Mouse (Mus musculus): ENCODE data around the gene Trim63.
"Not testable (repeated sequence)": the region's sequence is repeated elsewhere in the genome, so short reads cannot be mapped to it uniquely, and the experiment has no call there.

The Trim63 gene

DNA sequence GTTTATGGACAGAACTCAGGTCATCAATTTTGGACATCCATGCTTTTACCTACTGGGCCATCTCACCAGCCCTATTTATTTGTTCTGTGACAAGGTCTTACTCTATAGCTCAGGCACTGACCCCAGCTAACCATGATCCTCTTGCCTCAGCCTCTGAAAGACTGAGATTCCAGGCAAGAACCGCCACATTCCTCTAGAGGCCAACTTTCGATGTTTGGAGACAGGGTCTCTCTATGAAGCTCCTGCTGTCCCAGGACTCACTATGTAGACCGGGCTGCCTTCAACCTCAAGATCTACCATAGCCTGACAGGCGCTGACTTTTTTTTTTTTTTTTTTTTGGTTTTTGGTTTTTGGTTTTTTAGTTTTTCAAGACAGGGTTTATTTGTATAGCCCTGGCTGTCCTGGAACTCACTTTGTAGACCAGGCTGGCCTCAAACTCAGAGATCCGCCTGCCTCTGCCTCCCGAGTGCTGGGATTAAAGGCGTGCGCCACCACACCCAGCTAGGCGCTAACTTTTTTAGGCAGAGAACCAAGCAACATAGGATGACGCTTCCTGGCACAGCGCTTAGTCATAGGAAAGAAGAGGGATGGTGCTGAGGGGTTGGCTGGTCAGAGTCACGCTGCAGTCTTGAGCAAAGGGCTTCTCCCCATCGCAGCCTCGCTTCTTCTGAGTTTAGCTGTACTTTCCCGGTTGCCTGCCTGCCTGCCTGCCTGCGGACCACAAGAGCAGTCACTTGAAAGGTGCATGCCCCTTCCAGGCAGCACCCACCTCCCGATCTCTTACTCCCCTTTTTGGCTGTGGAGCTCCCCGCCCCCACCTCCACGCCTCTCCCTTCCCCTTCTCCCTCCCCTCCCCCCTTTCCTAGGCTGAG, 16.1 kb upstream of the Trim63 start:
- DNase-seq (ENCODE audit: low read depth): peak; percentile 61

DNA sequence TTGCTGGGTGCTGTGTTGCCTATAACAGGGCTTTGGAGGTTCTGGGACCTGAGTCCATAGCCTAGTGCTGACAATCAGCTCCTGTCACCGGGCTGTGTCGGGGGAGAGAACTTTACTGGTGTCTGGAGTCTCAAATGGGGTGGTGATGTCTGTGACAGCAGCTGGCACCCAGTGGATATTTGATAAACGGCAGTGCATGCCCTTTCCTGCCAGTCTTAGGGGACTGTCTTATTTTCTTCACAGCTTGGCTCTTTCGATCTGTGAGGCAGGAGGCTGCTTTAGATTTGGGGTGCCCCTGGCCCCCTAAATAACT, 15.5 kb upstream of the Trim63 start:
- peak; percentile 12 for DNase-seq (ENCODE audit: low read depth)

DNA sequence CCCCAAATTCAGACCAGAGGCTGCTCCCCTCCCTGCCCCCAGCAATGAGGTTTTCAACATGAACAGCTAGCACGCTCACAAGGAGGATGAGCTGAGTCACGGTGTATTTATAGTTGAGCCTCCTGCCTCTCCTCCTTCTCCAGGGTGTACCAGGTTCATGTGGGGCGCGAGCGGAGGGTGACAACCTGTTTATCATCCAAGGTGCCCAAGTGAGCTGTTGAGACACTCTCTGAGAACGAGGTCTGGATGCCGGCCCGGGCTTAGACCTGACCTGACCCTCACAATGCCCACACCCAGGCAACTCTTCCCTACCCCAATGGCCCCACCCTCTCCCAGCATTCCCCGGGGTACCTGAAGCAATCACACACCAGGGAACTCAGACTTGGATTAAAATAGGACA, 14.6 kb upstream of the Trim63 start:
- DNase-seq (ENCODE audit: low read depth): peak; percentile 80

DNA sequence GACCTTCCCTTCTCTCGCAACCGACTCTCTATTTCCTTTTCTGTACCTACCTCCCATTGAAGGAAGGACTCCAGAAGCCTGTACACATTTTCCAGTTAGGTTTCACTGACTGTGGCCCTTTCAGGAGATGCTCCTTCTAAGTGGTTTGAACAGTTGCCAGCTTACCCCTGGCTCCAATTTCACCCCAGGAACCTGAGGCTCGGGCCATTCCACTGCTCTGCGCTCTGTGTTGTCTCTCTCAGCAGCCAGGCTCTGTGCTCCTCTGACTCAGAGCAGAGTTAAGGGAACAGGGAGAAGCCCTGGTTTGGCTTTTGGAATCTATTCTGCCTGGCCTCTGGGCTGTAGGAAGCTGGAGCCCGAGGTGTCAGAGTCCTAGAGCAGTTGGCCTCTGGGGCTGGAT, 12.8 kb upstream of the Trim63 start:
- peak; percentile 24 for DNase-seq (ENCODE audit: low read depth)

DNA sequence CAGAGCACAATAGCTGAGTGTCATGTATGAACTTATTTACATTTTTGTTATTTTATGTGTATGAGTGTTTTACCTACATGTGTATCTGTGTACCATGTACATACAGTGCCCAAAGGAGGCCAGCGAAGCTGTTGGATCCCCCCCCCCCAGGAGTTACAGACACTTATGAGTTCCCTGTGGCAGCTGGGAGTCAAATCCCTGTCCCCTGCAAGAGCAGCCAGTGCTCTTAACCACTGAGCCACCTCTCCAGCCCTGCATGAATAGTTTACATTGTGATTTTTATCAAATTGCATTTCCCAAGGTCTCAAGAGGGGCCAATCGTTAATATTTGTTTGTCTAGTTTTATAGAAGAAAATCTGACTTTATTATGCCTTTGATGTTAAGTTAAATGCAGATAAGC, 8.0 kb upstream of the Trim63 start:
- no peak for DNase-seq (ENCODE audit: low read depth)

DNA sequence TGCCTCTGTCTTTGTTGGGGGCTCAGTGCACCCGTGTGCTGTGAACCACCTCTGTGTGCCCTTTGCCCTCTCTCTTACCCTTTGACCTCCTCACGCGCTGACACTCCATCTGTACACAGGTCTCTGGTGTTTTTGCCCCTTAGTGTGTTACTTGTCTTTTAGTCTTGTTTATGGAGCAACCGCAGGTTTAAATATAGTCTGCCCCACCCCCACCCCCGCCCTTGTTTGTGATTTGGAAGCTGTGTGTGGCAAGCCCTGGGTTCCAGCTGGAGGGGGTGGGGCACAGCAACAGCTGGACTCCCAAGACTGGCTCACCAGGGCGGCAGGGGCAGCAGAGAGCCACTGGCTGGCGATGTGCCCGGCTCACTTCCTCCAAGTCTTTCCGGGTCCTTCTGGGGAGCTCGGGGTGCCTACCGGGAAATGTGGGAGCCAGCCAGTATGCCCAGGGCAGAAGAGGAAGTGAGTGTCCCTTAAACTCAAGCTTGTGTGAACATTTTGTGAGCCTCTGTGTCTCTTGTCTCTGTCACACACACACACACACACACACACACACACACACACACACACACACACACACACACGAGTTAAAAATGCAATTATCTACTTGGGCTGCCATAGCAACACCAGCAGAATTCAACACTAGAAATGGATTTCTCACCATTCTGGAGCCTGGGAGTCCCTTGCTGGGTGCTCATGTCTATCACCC, 7.4 kb upstream of the Trim63 start:
- peak; percentile 80 for DNase-seq (ENCODE audit: low read depth)

DNA sequence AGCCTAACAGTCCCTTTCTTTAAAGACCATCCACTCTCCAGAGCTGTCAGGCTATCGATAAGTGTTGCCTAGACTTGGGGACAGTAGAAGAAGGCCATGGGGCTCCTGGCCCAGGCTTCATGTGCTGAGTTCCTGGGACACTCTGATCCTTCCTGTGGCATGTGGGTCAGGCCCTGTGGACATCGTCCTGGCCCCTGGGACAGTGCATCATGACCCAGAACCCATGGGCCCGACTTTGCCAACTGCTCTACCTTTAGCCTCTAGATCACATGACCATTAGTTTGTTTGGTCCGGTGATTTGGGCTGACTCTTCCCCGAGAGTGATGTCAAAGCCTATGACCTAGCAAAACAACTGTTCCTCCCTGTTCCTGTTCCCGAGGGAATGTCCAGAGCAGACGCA, 4.8 kb upstream of the Trim63 start:
- DNase-seq (ENCODE audit: low read depth): no peak

DNA sequence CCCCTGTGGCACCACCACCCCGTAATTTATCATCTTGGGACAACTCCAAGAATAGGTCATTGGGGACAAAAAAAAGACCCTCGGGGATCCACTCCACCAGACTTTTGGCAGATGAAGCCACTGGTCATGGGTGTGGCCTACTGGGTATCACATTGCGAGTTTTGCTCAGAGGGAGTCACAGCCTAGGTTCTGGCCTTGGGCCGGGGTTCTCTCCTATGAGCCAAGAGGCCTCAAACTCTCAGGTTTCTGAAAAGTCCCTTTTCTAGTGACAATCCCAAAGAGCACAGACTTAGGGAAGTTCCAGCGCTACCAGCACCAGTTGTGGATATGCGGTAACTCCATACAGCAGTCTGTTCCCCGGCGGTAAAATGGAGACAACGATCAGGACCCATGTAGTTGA, 4.3 kb upstream of the Trim63 start:
- no peak for DNase-seq (ENCODE audit: low read depth)

DNA sequence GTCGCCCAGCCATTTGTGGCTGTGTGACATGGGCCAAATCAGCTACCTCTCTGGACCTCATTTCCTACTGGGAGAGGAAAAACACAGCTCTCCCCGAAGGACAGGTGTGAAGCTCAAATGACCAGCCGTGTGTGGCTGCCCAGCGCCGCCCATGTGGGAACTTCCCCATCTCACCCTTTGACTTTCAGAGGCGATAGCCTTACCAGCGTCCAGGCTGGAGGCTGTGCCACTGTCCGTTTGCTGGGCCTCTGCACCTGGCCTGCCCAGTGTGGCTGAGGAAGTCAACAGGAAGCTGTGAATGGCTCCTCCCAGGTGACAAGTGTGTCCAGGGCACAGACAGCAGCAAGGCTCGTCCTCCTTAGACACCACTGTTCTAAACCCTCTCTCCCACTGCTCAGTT, 3.1 kb upstream of the Trim63 start:
- no peak for DNase-seq (ENCODE audit: low read depth)

DNA sequence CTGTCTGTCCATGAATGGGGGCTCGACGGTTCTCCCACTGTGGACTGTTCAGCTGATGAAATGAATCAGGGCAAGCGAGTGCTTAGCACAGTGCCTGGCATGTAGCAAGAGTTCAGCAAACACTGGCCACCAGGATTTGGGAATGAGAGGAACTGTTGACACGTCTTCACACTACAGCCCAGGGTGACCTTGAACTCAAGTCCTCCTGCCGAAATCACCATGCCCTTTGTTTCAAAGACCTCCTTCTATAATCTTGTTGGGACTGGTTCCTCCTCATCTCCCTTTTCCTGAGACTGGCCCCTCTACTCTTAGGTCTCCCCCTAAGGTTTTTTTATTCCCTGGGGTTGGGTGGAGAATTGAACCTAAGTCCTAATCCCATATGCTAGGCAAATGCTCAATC, 2.6 kb upstream of the Trim63 start:
- DNase-seq (ENCODE audit: low read depth): no peak

DNA sequence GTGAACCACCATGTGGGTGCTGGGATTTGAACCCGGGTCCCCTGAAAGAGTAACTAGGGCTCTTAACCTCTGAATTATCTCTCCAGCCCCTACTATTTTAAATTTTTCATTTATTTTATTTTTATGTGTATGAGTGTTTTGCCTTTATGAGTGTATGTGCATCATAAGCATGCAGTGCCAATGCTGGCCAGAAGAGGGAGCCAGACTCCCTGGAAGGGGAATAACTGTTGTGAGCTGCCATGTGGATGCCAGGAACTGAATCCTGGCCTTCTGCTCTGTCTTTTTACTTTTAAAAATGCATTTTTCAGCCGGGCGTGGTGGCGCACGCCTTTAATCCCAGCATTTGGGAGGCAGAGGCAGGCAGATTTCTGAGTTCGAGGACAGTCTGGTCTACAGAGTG, 2.0 kb upstream of the Trim63 start:
- DNase-seq (ENCODE audit: low read depth): peak; percentile 27

DNA sequence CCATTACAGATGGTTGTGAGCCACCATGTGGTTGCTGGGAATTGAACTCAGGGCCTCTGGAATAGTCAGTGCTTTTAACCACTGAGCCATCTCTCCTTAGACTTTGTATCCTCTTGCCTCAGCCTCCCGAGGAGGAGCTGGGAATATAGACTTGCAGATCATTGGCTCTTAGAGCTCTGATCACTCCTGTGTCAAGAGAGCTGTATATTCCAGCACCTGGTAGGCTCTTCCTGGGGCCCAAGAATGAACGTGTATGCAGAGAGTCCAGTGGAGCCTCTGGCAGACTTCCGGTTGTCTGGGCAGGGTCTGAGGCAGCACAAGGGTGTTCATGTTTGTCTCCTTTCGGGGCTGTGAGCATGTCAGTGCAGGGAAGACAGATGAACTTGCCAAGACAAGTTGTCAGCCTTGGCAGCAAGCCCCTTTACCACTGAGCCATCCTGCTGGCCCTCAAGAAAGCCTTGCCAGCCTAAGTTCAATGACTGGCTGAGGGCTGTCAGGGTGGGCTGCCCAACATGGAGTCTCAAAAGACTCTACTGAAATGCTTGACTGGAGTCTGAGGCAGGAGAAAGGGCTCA, 752 bp upstream of the Trim63 start:
- DNase-seq (ENCODE audit: low read depth): no peak

DNA sequence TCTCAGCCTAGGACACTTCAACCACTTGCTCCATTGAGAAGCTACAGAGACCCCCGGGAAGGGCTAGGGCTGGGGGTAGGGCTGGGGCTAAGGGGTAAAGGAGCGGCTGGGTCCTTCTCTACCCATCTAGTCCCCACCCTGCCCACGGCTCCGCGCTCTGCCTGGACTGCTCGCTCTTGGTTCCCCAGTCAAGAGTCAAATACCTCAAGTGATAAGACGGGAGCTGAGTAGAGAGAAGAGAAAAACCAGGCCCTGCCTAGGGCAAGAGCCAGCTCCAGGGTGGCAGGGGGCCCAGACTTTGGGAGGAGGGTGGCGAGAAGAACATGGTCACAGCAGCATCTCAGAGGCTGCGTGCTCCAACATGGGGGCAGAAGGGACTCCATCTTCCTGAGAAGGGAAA, 550 bp downstream of the Trim63 start:
- DNase-seq (ENCODE audit: low read depth): no peak

DNA sequence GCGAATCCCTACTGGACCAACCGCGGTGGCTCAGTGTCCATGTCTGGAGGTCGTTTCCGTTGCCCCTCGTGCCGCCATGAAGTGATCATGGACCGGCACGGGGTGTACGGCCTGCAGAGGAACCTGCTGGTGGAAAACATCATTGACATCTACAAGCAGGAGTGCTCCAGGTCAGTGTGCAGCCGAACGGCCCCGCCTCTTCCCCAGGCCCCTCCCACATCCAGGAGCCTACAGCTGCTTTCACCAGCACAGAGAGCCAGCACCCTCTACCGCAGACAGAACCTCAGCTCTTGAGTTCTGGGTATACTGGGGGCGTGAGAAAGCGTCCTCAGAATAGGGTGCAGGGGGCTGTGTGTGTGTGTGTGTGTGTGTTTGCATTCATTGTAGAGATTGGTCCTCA, 1.5 kb downstream of the Trim63 start:
- DNase-seq (ENCODE audit: low read depth): no peak

DNA sequence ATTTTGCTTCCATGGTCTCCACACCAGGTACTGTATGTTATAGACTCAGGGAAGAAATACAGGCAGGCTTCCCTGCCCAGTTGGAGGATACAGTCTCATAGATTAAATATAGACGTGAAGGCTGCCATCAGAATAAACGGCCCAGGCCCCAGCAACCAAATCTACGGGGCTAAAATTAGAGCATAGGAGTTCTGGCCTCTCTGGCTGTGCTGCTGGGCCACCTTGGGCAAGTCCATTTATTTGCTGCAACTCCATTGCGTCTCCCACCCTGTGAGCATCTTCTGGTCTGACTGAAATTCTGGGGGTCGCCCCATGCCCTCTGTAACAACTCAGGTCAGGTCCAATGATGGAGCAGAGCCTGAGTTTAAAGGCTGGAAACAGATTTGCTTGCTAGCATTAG, 4.2 kb downstream of the Trim63 start:
- no peak for DNase-seq (ENCODE audit: low read depth)

DNA sequence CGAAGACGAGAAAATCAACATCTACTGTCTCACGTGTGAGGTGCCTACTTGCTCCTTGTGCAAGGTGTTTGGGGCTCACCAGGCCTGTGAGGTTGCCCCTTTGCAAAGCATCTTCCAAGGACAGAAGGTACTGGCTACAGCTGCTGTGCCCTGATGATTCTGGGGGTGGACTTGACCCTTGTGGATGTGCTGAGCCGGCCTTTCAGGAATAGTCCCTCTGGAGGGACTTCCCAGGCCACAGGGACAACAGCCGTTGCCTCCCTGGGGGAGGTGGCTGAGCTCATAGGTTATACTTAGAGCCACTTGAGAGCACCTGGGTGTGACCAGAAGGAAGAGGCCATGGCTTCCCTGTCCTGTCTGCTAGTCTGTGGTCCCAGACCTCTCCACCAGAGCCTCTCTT, 4.8 kb downstream of the Trim63 start:
- no peak for DNase-seq (ENCODE audit: low read depth)

DNA sequence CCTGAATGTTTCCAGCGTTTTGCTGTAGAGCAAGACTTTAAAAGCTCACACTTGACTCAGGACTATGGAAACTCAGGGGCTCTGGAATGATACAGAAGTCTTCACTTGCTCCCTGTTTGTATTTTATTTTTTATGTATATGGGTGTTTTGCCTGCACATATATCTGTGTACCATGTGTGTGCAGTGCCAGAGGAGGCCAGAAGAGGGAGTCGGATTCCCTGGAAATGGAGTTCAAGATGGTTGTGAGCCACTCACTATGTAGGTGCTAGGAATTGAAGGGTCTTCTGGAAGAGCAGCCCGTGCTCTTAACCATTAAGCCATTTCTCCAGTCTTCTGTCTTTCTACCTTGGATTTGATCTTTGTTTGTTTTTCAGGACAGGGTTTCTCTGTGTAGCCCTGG, 6.6 kb downstream of the Trim63 start:
- peak; percentile 26 for DNase-seq (ENCODE audit: low read depth)

DNA sequence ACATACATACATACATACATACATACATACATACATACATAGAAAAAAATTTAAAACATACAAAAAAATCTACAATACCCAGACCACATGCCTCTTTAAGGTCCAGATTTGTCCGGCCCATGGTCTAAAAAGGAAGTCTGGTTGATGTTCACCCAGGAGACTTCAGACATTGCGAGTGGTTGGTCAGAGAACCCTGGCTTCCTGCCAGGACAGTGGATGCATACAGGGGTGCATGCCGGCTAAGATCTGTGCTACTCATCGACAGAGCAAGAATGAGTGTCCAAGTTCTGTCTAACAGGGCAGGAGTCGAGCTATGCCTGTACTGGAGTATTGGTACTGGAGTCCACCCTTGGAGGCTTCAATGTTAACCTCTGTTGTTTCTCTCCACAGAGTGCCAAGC, 9.7 kb downstream of the Trim63 start:
- peak; percentile 54 for DNase-seq (ENCODE audit: low read depth)

DNA sequence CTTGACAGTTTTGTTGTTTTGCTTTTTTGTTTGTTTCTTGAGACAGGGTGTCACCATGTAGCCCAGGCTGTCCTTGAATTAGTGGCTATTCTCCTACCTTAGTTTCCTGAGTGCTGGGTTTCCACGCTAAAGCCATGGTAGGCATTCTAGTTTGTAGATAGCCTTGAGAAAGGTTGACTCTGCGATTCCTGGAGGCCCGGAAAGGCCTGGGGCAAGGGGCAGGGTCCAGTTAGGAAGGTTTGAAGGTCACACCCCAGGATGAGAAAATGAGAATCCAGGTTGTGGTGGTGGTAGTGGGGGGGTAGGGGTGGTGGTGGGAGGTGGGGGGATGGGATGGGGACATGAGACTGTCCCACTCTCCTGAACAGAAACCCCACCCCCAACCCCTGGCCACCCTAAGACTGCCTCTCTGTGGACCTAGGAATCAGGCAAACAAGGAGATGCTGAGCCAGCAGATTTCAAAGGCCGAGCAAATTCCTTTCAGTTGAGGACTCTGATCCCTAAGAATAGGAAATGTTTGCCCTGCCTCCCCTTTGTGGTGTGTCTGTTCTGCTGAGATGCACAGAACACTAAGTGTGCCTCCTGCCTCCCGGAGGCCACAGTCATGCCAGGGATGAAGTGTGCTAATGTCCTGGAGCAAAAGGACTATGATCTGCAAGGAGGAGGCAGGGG, 12.1 kb downstream of the Trim63 start:
- no peak for DNase-seq (ENCODE audit: low read depth)

DNA sequence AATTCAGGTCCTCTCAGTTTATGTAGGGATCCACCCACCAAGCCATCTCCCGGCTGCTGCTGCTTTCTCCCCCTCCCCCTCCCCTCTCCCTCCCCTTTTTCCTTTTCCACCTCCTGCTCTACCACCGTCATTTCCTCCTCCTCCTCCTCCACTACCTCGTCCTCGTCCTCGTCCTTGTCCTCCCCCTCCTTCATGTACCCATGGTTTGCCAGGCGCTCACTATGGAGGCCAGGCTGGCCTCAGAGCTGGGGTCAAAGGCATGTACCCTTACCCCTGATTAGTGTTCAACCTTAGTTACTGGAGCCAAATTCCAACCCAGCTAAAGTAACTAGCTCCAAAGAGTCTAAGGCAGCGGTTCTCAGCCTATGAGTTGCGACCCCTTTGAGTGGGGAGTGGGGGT, 13.2 kb downstream of the Trim63 start:
- DNase-seq (ENCODE audit: low read depth): no peak

DNA sequence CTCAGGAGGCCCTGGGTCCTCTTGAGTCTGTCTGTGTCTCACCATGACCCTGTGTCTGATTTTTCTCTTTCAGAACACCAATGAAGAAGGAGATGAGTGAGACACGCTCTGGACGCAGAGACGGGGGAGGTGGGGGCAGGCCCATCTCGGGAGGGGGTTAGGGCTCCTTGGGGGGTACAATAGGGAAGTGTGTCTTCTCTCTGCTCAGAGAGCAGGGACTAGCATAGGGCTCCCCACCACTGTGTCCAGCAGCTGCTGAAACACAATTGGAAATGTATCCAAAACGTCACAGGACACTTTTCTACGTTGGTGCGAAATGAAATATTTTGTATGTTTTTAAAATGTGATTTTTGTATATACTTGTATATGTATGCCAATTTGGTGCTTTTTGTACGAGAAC, 13.9 kb downstream of the Trim63 start:
- no peak for DNase-seq (ENCODE audit: low read depth)

DNA sequence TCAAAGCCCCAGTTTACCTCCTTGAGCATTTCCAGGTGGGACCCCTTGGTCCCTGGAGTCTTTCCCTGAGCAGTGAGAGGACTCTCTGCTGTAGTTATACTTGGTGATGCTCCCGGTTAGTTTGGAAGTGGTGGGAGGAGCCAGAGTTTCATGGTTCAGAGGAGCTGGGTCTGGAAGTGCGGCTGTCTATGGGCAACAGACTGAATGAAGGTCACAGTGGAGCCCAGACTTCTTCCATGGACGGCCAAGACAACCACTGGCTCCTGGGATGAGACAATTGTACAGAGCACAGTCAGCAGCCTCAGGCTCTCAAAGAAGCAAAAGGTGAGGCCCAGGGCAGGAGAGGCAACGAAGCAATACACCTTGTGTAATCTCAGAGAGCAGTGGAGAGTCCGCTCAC, 15.4 kb downstream of the Trim63 start:
- no peak for DNase-seq (ENCODE audit: low read depth)

DNA sequence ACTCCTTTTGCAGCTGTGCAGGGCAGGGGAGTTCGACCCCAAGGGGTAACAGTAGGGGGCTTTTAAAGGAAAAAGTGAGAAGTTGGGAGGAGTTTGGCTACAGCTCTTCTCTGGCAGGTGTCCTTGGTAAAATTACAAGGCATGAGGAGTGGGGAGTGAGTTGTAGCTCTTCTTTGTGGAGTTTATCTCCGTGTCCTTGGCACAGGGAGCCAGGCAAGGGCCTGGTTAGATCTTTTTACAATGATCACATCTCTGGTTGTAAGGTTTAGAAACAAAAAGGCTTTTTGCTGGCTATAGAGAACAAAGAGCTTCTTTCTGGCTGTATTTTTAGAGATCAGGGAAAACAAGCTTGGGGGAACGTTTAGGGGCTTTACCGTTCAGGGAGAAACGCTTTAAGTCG, 26.3 kb downstream of the Trim63 start:
- DNase-seq (ENCODE audit: low read depth): not testable (repeated sequence)

All from 416B (cell line).